Mouse (Mus musculus): ENCODE data around the gene Bmp2k. TPM values are rescaled to one million over a fixed set of nuclear protein-coding genes. Genes with fewer than 3 reads are reported as not detected.
"Not testable (repeated sequence)": the region's sequence is repeated elsewhere in the genome, so short reads cannot be mapped to it uniquely, and the experiment has no call there.

The Bmp2k gene
- polyA plus RNA-seq, 1 experiment from 2014 or later: 14.6 TPM

DNA sequence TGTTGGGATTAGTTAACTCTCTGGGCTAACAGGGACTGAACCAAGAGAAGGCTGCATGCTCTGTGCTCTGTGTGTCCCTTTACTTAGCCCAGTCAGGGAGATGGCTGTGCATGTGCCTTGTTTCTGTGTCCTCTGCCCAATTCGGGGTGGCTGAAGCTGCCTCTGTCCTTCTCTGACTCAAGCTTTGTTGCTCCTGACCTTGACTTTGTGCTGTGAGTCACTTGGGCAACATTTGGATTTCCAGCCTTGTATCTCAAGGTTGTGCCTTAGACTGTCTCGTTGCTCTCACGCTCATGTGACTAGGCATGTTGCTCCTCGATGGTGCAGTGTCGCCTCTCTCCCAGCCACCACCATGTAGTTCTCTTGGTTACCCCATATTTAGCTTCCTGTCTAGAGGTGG is 27.3 kb downstream of the Bmp2k start:
- Histone ChIP-seq H3K4me3 (replicated peaks) (no peak overlapping the region), H3K4me2 (replicated peaks) (no peak overlapping the region), H3K4me1 (no peaks in the 10 kb centered on the region), H3K27ac (replicated peaks) (no peak overlapping the region), H3K36me3 (no peaks in the 10 kb centered on the region), H3K9ac (no peak overlapping the region), H3K27me3 (no peaks in the 10 kb centered on the region), H3K9me3 (replicated peaks) (no peaks in the 10 kb centered on the region)
- 90% methylated on average over 5 of the region's 5 CpGs for WGBS
- ATAC-seq (ENCODE audit: insufficient number of reproducible peaks, low FRiP score, low TSS enrichment, low read depth): no peak

DNA sequence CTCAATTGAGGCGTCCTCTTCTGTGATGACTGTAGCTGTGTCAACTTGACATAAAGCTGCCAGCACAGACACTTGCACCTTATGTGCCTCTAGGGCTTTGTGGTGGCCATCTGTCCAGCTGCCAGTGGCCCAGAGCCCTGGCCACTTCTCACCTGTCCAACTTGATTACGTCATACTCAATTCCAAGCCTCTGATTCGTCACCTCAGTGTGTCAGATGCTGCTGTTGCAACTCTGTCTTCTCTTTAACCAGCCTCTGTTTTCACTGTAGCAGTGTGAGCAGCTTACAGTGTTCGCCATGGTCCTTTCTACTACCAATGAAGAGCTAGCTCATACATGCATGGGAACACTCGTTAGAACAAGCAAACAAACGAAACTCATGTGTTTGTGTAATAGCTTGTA is 28.2 kb downstream of the Bmp2k start:
- ATAC-seq (ENCODE audit: insufficient number of reproducible peaks, low FRiP score, low TSS enrichment, low read depth): no peak
- H3K27me3 ChIP-seq: no peaks in the 10 kb centered on the region
- no peak overlapping the region for H3K4me2 ChIP-seq (replicated peaks)
- H3K27ac ChIP-seq (replicated peaks): no peak overlapping the region
- 84% methylated on average over 6 of the region's 6 CpGs for WGBS
- H3K9ac ChIP-seq: no peak overlapping the region
- no peaks in the 10 kb centered on the region for H3K4me1 ChIP-seq
- H3K4me3 ChIP-seq (replicated peaks): no peak overlapping the region
- no peaks in the 10 kb centered on the region for H3K9me3 ChIP-seq (replicated peaks)
- H3K36me3 ChIP-seq: no peaks in the 10 kb centered on the region

DNA sequence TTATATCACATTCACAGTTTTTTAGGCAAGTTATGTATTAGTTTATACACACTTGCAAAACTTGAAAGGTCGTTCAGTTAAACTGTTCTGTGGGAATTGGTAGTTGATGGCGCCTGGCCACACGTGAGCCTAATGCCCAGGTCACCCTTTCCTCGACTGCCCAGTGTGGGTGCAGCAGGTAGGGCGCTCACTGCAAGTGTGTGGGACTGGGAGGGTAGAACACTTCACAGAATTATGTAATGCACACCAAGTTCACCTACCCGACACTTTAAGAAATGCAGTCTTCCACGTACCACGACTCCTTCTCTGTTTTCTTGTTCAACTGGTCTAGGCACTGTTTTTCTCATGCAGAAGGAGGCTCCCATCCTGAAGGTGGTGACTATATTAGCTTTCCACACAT is 30.5 kb downstream of the Bmp2k start:
- Histone ChIP-seq H3K9ac (no peak overlapping the region), H3K27me3 (no peaks in the 10 kb centered on the region), H3K4me2 (replicated peaks) (no peak overlapping the region), H3K4me3 (replicated peaks) (no peak overlapping the region), H3K4me1 (no peaks in the 10 kb centered on the region), H3K9me3 (replicated peaks) (no peaks in the 10 kb centered on the region), H3K27ac (replicated peaks) (no peak overlapping the region), H3K36me3 (no peaks in the 10 kb centered on the region)
- WGBS: 79% methylated on average over 8 of the region's 8 CpGs
- ATAC-seq (ENCODE audit: insufficient number of reproducible peaks, low FRiP score, low TSS enrichment, low read depth): no peak

DNA sequence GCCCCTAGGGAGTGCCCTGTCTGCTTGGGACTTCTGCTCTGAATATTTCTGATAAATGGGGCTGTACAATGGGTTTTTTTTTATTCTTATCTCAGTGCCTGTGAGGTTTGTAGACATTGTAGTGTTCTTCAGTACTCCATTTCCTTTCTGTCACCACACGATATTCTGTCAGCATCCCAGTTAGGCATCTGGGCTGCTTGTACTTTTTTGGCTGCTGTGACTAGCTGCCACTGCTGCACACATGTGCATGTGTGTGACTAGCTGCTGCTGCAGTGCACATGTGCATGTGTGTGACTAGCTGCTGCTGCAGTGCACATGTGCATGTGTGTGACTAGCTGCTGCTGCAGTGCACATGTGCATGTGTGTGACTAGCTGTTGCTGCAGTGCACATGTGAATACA is 31.4 kb downstream of the Bmp2k start:
- H3K27ac ChIP-seq (replicated peaks); H3K36me3 ChIP-seq; H3K4me2 ChIP-seq (replicated peaks); H3K27me3 ChIP-seq; H3K9ac ChIP-seq; H3K4me1 ChIP-seq; H3K4me3 ChIP-seq (replicated peaks); ATAC-seq (ENCODE audit: insufficient number of reproducible peaks, low FRiP score, low TSS enrichment, low read depth); H3K9me3 ChIP-seq (replicated peaks): not testable (repeated sequence)
- 64% methylated on average over 1 of the region's 1 CpGs for WGBS

DNA sequence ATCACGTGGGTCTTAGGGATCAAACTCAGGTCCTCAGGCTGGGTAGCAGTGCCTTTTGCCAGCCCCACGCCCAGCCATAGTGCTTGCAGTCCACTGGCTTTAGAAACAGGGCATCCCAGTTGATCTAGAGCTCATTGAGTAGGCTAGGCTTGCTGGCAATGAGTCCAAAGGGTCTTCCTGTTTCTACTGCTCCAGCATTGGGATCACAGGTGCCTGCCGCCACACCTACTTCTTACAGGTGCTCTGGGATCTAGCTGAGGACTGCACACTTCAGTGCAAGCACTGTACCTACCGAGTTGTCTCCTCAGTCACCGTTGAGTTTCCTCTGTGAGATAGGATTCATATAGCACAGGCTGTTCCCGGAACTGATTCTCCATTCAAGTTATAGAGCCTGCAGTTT is 34.3 kb downstream of the Bmp2k start:
- Histone ChIP-seq H3K36me3 (no peaks in the 10 kb centered on the region; the same call in 1 of the 2 replicates), H3K4me2 (replicated peaks) (no peak overlapping the region), H3K27ac (replicated peaks) (no peak overlapping the region), H3K4me3 (replicated peaks) (no peak overlapping the region), H3K4me1 (no peaks in the 10 kb centered on the region), H3K9me3 (replicated peaks) (no peaks in the 10 kb centered on the region), H3K27me3 (no peaks in the 10 kb centered on the region), H3K9ac (no peak overlapping the region)
- 85% methylated on average over 6 of the region's 6 CpGs for WGBS
- no peak for ATAC-seq (ENCODE audit: insufficient number of reproducible peaks, low FRiP score, low TSS enrichment, low read depth)

DNA sequence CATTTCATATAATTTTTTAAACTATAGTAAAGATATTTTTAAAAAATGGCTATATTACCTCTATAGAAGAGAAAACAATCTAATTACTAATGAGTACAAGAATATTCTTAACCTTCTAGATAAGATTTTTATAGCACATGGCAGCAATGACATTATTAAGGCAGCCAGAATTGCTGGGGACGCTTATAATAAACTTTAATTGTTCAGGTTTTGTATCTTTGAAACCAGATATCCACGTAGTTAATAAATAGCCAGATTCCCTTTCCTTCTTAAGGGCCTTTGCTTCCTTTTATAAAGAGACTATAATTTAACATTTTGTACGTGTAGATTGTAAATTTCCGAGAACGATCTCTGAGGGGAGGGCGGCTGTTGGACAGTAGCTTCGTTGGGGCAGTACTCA is 47.8 kb downstream of the Bmp2k start:
- Histone ChIP-seq H3K36me3 (peaks cover 10% of the 10 kb centered on the region), H3K4me1 (no peaks in the 10 kb centered on the region), H3K27ac (replicated peaks) (no peak overlapping the region), H3K9ac (no peak overlapping the region), H3K4me3 (replicated peaks) (no peak overlapping the region), H3K4me2 (replicated peaks) (no peak overlapping the region), H3K9me3 (replicated peaks) (no peaks in the 10 kb centered on the region), H3K27me3 (no peaks in the 10 kb centered on the region)
- 77% methylated on average over 7 of the region's 7 CpGs for whole genome bisulfite sequencing
- ATAC-seq (ENCODE audit: insufficient number of reproducible peaks, low FRiP score, low TSS enrichment, low read depth): no peak

DNA sequence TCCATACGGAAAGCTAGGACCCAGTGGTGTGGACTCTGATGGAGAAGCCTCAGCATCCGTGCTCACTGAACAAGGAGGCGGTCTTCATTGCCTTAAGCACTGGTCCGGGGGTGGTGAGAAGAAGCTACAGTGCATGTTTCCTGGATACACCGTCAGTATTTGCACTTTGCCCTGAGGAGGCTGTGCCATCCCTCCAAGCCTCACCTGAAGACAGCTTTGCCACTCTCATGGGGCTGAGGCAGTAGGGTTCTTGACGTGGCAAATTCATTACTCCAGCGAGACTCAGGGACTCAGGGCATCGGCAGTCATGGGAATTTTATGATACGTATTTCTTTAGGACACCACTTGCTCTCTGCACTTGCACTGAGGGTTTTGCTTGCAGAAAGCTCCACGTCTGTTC is 49.2 kb downstream of the Bmp2k start:
- Histone ChIP-seq H3K36me3 (peaks cover 8% of the 10 kb centered on the region; the same call in 1 of the 2 replicates), H3K27ac (replicated peaks) (no peak overlapping the region), H3K4me1 (no peaks in the 10 kb centered on the region), H3K9ac (no peak overlapping the region), H3K27me3 (no peaks in the 10 kb centered on the region), H3K4me2 (replicated peaks) (no peak overlapping the region), H3K4me3 (replicated peaks) (no peak overlapping the region), H3K9me3 (replicated peaks) (no peaks in the 10 kb centered on the region)
- ATAC-seq (ENCODE audit: insufficient number of reproducible peaks, low FRiP score, low TSS enrichment, low read depth): no peak
- WGBS: 82% methylated on average over 10 of the region's 10 CpGs

DNA sequence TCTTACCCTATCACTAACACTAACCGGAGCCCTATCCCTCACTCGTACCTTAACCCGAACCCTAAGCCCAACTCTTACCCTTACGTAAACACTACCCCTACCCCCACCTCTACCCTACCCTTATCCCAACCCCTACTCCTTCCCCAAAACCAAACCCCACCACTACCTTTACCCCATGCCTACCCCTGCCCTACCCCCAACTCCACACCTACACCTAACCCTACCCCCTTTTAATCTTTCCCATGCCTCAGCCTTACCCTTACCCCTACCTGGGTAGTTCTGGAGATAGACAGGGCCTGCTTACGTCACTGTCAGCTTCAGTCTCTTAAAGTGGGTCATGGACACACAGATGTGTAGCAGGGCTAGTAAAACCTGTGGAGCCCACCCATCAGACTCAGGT is 51.4 kb downstream of the Bmp2k start:
- Histone ChIP-seq H3K9me3 (replicated peaks) (no peaks in the 10 kb centered on the region), H3K4me2 (replicated peaks) (no peak overlapping the region), H3K27ac (replicated peaks) (no peak overlapping the region), H3K4me1 (no peaks in the 10 kb centered on the region), H3K27me3 (no peaks in the 10 kb centered on the region), H3K36me3 (peaks cover 11% of the 10 kb centered on the region), H3K4me3 (replicated peaks) (no peak overlapping the region), H3K9ac (no peak overlapping the region)
- no peak for ATAC-seq (ENCODE audit: insufficient number of reproducible peaks, low FRiP score, low TSS enrichment, low read depth)
- 91% methylated on average over 5 of the region's 5 CpGs for whole genome bisulfite sequencing

DNA sequence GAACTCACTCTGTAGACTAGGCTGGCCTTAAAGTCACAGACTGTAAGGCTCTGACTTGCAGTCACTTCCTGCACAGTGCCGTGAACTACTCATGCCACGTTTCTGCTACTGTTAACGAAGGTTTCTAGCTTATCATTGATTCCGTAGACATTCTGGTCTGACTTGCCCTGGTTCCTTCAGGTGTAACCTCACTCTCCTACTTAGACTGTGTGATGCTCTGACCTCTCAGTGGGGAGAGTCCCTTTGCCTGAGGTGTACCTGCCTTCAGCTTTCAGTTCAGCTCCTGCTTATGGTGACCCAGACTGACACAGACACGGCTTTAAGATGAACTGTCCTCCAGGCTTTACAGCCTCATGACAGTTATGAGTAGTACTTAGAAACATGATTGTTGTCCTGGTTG is 56.7 kb downstream of the Bmp2k start:
- Histone ChIP-seq H3K4me2 (replicated peaks) (no peak overlapping the region), H3K27ac (replicated peaks) (no peak overlapping the region), H3K4me1 (no peaks in the 10 kb centered on the region), H3K9ac (no peak overlapping the region), H3K9me3 (replicated peaks) (no peaks in the 10 kb centered on the region), H3K4me3 (replicated peaks) (no peak overlapping the region), H3K36me3 (peaks cover 12% of the 10 kb centered on the region), H3K27me3 (no peaks in the 10 kb centered on the region)
- ATAC-seq (ENCODE audit: insufficient number of reproducible peaks, low FRiP score, low TSS enrichment, low read depth): no peak
- WGBS: 82% methylated on average over 5 of the region's 5 CpGs

DNA sequence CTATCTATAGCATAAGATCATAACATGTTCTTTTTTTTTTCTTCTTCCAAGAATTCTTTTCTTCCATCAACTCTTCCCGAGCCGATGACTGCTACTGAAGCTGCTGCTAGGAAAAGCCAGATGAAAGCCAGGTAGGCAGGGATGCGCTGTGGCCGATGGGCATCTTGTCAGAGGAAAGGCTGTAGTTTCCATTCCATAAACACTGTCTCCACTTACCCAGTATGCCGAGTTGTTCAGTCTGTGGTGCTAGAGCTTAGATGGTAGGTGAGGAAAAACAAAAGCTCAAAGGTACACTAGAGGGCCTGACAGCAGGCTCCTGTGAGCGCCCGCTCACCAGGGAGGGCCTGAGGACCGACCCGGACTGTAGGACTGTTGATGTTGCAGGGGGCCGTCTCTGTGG is 57.3 kb downstream of the Bmp2k start:
- no peak overlapping the region for H3K9ac ChIP-seq
- H3K27me3 ChIP-seq: no peaks in the 10 kb centered on the region
- WGBS: 81% methylated on average over 10 of the region's 10 CpGs
- no peaks in the 10 kb centered on the region for H3K9me3 ChIP-seq (replicated peaks)
- H3K4me1 ChIP-seq: no peaks in the 10 kb centered on the region
- no peak overlapping the region for H3K4me2 ChIP-seq (replicated peaks)
- H3K4me3 ChIP-seq (replicated peaks): no peak overlapping the region
- no peak for ATAC-seq (ENCODE audit: insufficient number of reproducible peaks, low FRiP score, low TSS enrichment, low read depth)
- no peak overlapping the region for H3K27ac ChIP-seq (replicated peaks)
- peaks cover 12% of the 10 kb centered on the region for H3K36me3 ChIP-seq

DNA sequence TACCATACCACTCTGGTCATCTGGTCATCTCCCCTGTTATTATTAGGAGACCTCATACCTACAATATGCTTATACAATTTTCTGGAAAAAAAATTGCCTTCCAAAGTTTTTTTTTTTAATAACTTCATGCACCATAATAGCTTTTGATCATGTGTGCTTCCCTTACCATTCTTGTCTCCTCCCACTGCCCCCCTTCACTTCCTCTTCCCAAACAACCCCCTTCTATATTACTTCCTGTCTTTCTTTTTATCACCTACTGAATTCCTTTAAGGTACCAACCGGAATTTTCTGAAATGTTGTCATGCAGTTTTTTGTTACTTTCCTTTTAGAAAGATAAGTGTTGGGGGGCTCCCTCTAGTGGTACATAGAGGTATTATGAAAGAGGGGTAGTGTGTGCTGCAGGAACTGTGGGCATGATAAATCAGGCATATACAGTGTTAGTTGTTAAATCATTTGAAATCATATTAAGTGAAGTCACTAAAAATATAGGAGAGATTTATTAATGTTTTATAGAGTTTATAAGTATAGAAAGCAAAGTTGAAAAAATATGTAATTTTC is 58.1 kb downstream of the Bmp2k start:
- Histone ChIP-seq H3K27me3 (no peaks in the 10 kb centered on the region), H3K9ac (no peak overlapping the region), H3K4me3 (replicated peaks) (no peak overlapping the region), H3K4me2 (replicated peaks) (no peak overlapping the region), H3K4me1 (no peaks in the 10 kb centered on the region), H3K36me3 (peaks cover 12% of the 10 kb centered on the region), H3K27ac (replicated peaks) (no peak overlapping the region), H3K9me3 (replicated peaks) (no peaks in the 10 kb centered on the region)
- ATAC-seq (ENCODE audit: insufficient number of reproducible peaks, low FRiP score, low TSS enrichment, low read depth): no peak
- 4% methylated on average over 1 of the region's 1 CpGs for WGBS

DNA sequence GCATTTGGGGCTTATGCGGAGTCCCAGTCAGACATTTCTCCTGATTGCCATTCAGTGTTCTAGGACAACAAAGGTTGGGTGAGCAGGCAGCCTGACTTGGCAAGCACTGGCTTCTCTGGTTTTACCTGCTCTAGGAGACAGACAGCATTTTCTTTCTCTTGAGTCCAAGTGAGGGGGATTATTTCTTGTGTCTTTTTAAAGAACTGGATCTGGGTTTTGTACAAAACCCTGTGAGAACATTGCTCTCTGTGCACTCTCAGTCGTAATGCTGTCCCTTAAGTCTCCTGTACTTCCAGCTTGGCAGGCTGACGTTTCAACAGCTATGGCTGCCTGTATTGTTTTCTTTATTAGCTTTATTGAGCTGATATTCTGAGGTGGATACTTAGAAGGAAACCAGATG is 58.9 kb downstream of the Bmp2k start:
- no peak for ATAC-seq (ENCODE audit: insufficient number of reproducible peaks, low FRiP score, low TSS enrichment, low read depth)
- H3K4me3 ChIP-seq (replicated peaks): no peak overlapping the region
- H3K4me2 ChIP-seq (replicated peaks): no peak overlapping the region
- H3K9me3 ChIP-seq (replicated peaks): no peaks in the 10 kb centered on the region
- H3K36me3 ChIP-seq: peaks cover 12% of the 10 kb centered on the region
- no peaks in the 10 kb centered on the region for H3K27me3 ChIP-seq
- no peaks in the 10 kb centered on the region for H3K4me1 ChIP-seq
- no peak overlapping the region for H3K27ac ChIP-seq (replicated peaks)
- WGBS: 79% methylated on average over 3 of the region's 3 CpGs
- no peak overlapping the region for H3K9ac ChIP-seq
